Mouse (Mus musculus) spleen, postnatal 10 days (tissue): ENCODE measurements around the gene Gpr4.
A peak's percentile ranks its signal among the peaks of the same experiment; 100 is the strongest.

Source experiments
- DNase-seq, 2 experiments: peaks; one replicate each; pipeline ENCODE4 v3.0.0; 2021 to 2022; ENCODE audit warnings: low spot score in 2 of 2

Gene Gpr4

DNA sequence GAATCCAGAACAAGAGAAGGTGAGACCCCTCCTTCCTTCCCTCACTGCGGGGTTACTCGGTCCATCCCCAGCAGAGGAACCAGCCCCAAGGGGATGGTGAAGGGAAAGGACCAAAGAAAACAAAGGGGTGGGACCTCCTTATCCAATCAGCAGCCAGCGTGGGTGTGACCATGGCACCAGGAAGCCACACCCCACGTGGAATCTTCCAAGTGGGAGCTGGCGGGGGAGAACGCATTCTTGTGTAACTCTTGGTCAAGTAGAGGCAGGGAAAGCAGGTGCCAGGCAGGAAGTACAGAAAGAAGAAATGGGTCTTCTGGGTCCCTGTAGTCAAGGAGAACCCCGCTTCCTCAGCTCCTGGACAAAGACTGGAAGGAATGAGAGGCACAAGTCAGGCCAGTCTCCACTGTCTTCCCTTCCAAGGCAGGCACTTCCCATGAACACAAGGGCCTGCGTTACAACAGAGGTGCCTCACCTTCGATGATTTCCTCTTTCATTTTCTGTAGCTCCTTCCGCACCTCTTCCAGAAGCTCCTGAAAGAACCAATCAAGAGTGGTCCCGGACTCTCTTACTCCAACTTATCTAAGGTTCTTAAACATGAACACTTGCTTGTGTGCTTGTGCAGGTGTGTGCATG, 45.2 kb downstream of the Gpr4 start:
- DNase-seq: peak; percentile 73 to 84

DNA sequence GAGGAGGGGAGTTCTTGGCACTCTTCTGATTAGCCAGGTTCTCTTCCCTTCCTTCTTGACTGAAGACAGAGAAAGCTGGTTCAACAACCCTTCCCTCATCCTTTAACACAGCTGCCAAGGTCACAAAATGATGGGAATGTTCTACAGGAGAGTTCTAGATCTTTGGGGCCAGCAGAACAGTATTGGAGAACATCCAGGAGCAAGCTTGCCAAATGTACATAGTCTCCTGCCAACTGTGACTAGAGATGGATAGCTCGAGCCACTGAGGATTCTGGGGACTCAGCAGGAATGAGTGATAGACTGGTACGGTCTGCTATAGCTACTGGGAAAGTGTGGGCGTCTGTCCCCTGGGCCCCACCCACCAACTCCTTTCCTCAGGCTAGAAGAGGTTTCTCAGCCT, 46.0 kb downstream of the Gpr4 start:
- DNase-seq: no peak

DNA sequence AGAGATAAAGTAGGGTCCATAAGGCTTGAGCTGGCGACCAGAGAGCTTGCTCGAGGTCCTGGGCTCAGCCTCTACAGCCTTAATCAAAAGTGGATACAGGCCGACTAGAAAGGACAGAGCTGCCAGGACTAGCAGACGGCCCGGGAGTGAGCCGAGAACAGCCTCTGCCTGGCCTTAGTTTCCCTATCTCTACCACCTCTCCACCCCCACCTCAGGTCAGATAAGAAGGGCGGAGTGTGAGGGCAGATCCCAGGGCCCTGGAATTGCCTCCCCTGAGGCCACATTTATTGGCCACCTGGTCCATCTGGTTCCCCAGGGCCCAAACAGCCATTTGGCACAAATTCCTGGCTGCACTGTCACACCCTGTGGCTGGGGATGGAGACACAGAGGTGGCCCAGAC, 52.8 kb downstream of the Gpr4 start:
- DNase-seq: peak; percentile 31 to 46

DNA sequence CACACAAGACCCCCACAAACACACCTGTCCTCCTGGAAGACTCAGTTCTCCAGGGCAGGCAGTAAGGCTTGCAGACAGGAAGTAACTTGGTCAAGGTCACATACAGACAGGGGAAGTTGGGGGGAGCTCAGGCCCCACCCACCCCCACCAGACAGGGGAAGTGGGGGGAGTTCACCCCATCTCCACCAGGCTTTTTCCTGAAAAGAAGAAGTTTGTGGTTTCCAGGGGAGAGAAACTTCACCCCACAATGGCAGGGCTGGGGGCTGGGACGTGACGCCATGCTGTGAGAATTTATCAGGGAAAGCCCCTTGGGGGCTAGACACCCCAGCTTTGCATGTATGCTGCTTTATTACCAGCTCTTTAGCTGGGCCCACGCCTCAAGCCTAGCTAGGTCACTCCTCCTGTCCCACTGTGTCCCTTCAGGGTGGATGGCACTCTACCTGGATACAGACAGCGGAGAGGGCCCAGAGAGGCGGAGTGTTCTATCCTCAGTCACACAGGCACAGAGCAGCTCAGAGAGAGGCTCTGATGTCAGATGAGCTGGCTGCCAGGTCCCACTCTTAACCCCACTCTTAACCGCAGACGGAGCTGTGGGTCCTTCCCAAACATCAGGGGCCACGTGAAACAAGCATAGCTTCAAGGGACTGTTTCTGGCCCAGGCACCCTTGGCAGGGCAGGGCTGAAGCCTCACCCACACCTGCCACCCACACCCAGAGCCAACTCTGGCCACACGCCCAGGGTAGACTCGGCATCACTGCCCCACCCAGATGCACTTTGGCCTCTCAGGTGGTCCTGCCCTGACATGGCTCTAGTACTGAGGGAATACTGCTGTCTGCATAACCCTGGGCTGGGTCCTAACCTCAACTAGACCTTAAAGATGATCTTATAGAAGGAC, 53.8 kb downstream of the Gpr4 start:
- peak; percentile 43 to 63 for DNase-seq

DNA sequence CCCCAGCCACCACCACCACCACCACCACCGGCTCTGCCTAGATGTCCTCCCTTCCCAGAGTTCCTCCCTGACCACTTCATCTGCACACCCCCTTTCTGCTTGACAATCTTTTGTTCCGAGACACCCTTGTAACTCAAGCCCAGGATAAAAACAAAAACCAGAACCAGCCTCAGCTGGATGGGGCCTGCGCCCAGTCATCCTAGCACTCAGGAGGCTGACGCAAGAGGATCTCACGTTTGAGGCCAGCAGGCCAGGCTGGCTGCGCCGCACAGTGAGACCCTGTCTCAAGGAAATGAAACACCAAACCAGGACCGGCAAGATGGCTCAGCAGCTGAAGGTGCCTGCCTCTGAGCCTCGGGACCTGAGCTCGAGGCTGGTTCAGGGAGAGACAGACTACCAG, 54.7 kb downstream of the Gpr4 start:
- no peak for DNase-seq

DNA sequence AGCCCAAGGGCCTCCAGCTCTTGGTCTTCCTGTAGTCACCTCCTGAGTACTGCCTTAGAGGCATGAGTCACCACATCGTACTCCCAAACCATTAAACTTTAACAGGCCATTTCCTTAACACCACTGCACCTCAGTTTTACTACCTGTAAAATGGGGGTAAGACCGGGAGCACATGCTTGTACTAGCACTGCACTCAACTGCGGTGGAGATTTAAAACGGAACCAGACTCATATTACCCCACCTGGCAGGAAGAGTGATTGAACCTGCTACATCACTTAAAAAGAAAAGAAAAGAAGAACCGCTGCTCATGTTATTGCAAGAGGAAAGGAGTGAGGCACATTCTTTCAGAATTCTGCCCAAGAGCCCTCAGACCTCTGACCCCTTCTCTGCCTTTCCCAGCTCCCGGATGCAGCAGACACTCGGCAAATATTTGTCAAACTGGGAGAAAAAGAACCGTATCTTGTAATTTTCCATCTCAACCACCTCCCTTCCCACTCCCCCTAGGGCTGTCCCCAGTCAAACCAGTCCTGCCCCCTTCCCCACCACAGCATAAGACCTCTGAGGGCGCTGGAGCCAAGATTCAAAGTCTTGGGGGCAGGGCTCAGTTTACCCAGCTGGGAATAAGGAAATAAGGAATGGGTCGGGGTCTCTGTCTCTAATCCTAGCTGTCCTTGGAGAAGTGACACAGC, 56.8 kb downstream of the Gpr4 start:
- no peak for DNase-seq

DNA sequence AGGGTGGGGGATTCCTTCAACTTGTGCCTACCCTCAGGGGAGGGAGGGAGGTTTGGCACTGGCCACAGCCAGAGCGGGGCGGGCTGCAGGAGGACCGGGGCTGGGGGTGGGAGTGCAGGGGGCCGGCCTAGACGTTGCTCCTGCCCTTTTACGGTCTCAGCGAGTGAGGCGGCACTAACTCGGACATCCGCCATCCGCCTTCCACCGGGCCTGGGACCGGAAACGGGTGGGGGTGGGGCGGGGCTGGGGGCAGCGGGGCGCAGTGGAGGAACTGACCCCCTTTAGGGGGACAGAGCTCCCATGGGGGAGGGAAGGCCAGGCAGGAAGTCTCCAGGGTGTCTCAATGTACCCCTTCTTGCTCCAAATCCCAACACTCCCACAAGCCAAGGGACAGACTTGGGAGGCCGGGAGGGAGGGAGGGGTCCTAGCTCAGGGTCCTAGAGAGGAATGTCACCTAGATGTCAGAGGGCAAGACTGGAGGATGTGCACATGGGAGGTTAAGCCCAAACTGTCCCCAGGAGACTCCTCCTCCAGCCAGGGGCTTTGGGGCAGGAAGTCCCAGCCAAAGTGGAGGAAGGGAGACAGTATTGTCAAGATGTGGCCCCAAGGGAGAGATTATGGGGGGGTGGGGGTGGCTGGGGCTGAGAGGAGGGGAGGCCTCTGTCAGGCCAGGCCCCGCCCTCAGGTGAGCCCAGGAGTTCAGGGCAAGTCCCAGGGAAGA, 57.5 kb downstream of the Gpr4 start:
- peak in 1 of 2 experiments; percentile 56 for DNase-seq

DNA sequence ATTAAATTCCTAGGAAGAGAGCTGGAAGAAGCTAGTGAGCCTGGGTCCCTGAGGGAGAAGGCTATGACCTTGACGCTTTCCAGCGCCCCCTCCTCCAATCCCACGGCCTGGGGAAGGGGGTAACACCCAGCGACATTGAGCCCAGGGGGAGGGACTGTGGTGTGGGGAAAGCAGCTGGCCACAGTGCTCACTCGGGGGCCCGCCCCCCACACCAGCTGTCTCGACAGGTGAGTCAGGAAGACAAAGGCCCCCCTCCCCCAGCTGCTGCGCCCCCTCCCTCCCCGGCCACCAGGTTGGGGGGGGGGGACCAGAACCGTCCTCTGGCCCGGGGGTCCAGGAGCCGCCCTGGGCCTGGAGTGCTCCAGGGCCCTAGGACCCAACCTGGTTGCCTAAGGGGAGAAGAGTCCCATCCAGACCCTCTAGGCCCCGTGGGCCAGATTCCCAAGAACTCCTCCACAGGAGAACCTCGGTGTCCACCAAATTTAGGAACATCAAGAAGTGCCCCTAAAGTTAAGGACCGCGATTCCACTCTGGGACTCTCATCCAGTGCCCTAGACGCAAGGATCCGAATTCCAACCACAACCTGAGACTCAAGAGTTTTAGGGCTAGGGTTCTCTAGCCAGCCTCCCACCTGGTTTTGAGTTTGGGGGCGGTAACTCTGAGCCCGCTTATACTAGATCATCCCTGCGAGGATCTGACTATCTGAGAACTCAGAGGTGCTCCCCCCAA, 58.3 kb downstream of the Gpr4 start:
- peak in 1 of 2 experiments; percentile 50 for DNase-seq

DNA sequence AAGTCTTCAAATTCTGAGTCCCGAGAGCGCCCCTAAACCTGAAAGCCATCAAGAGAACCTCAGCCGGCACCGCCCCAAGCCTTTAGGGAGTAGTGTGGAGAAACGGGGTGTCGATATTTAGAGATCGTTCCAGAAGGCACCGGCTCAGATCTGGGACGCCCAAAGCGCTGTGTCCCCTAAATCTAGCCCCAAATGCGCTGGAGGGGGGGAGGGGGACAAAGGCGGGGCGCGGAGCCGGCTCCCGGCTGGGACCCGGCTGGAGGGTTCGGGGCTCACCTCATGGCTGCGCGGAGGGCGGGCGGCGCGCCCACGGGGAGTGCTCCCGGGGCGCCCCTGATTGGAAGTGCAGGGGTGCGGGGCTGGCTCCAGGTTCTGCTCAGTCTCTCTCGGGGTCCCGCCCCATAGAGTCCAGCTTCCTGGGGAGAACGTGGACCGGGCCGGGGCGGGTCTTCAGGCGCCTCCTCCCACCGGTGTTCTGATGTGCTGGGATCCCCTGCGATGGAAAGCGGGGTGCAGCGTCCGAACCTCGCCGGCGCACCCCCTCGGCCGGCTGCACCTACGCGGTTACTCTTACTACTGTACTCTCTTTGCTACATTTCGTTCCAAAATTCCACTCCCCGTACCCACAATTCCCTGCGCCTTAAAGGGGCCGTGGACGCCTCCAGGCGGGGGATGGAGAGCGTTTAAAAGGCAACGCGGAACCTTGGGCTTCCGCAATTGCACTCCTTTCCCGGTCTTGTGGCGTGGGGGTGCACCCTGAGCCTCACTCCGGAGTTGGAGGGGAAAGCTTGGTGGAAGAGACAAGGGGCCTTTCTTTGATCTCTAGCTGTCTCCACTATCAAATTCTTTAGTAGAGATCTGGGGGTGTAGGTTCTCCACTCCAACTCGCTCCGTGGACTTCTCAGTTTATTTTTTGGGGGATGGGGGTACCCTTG, 59.2 kb downstream of the Gpr4 start, which contains the start of gene Vasp:
Gene Vasp, minus strand, starts transcription at position 580 of the 935 bp plus-strand sequence.
- peak; percentile 78 to 88 for DNase-seq

DNA sequence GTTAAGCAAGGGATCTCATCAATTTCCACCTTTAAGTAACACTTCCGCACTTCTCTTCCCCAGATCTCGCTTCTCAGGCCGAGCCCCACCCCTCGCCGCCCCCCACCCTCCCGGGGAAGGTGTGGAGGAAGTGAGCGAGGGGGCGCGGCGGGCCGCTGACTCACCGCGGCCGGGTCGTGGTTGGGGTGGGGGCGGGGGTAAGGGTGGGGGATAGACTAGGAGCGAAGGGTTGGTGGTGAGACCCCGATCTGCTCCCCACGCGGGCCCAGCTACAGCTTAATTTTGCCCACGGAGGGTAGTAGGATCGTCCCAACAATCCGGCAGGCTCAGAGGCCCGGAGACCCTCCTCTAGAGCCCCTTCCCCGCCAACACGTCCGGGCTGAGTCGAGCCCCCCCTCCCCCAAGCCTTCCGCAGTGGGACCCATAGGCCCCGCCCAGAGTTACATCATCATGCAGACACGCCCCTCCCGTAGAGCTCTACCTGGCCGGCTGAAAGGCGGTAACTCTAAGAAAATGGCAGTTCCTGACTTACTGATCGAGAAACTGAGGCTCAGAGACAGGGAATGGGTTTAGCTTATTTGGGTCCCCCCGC, 59.9 kb downstream of the Gpr4 start:
- DNase-seq: peak; percentile 75 to 88
